Mouse (Mus musculus): ENCODE results near the gene Faim2.

The Faim2 gene

GRCm38 (mm10) chr15:99469067-99469466 lies 58.9 kb downstream of the Faim2 start:
- peak; percentile 71 for DNase-seq (ENCODE audit: low read depth, low spot score)

- DNase-seq (ENCODE audit: low read depth, low spot score), result no peak
Observed at GRCm38 (mm10) chr15:99463194-99463593, 64.8 kb downstream of the Faim2 start.

- DNase-seq (ENCODE audit: low read depth, low spot score), result peak; percentile 80
Observed at GRCm38 (mm10) chr15:99457606-99458401, 70.2 kb downstream of the Faim2 start, which contains the start of gene Nckap5l. Gene Nckap5l, minus strand, starts transcription at chr15:99457748.

GRCm38 (mm10) chr15:99456963-99457605 lies 70.9 kb downstream of the Faim2 start:
- no peak for DNase-seq (ENCODE audit: low read depth, low spot score)

GRCm38 (mm10) chr15:99456338-99456962 lies 71.5 kb downstream of the Faim2 start:
- no peak for DNase-seq (ENCODE audit: low read depth, low spot score)

GRCm38 (mm10) chr15:99455415-99455814 lies 72.5 kb downstream of the Faim2 start:
- no peak for DNase-seq (ENCODE audit: low read depth, low spot score)

- DNase-seq (ENCODE audit: low read depth, low spot score), result no peak
Observed at GRCm38 (mm10) chr15:99454585-99455279, 73.2 kb downstream of the Faim2 start.

GRCm38 (mm10) chr15:99453153-99453900 lies 74.6 kb downstream of the Faim2 start:
- no peak for DNase-seq (ENCODE audit: low read depth, low spot score)

- no peak for DNase-seq (ENCODE audit: low read depth, low spot score)
Observed at GRCm38 (mm10) chr15:99449751-99450280, 78.1 kb downstream of the Faim2 start.

- DNase-seq (ENCODE audit: low read depth, low spot score), result no peak
Observed at GRCm38 (mm10) chr15:99449131-99449750, 78.7 kb downstream of the Faim2 start.

Measured in retina, postnatal 7 days (tissue).